10 mouse cellular contexts compared by ENCODE assay signal in the genomic region with DNA sequence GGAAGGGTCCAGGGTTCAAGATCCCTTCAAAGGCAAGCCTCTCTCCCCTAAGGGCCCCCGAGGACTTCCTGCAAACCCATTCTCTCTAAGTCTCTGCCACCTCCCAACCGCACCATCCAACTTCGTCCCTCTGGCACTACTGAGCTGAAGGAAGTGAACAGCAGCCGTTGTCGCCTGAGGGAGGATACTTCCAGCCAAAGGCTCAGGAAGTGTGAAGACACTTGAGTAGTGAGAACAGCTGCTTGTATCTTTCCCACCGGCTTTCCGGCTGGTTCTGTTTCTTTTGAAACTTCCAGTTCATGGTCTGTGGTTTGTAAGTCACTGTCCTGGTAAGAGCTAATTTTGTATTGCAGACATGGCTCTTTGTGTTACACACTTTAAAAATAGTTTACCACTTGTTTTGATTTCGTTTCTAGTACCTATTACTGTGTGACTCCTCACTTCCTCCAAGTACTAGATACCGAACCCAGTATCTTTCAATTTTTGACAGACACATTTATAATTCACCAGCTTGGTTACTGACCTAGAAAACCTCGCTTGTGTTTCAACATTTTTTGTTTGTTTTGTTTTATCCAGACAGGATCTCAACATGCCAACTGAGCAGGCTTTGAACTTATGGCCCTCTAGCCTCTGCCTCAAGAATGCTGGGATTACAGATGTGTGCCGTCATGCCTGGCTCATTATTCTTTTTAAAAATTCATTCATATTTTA. TPM values are rescaled to one million over a fixed set of nuclear protein-coding genes. Genes with fewer than 3 reads are reported as not detected.
A peak's percentile ranks its signal among the peaks of the same experiment; 100 is the strongest.
DNase-seq lines count a peak whose midpoint lies in the region; ATAC-seq and TF ChIP-seq lines count a peak whose summit lies in the region.
"Had no signal": no experiment of that assay in that cellular context is flagged by ENCODE, and none has a peak within 500 bp of the region (broad histone marks: within the 10 kb centered on the region; RNA-seq: fewer than 3 reads in every experiment).

No protein-coding gene starts in this region.

- no peaks in the 10 kb centered on the region for H3K27me3 ChIP-seq in forebrain, embryonic 14.5 days (replicated peaks; ENCODE audit: control insufficient read depth, insufficient read depth, low read length)
- no peaks in the 10 kb centered on the region for H3K27me3 ChIP-seq in forebrain, embryonic 11.5 days (ENCODE audit: control insufficient read depth, insufficient read depth, low read length)
- no peaks in the 10 kb centered on the region for H3K27me3 ChIP-seq in midbrain, embryonic 14.5 days (ENCODE audit: control insufficient read depth, insufficient read depth, low read length)
- no peaks in the 10 kb centered on the region for H3K27me3 ChIP-seq in midbrain, embryonic 13.5 days
- H3K27me3 ChIP-seq in hindbrain, postnatal 0 days (ENCODE audit: insufficient read depth, low read length), result no peaks in the 10 kb centered on the region
- H3K27me3 ChIP-seq: heart, embryonic 15.5 days had no signal

- 57% methylated on average over 11 of the region's 11 CpGs for WGBS in forebrain, embryonic 14.5 days
- WGBS in forebrain, embryonic 11.5 days, result 69% methylated on average over 11 of the region's 11 CpGs
- WGBS in midbrain, embryonic 14.5 days, result 78% methylated on average over 11 of the region's 11 CpGs
- WGBS in midbrain, embryonic 13.5 days, result 71% methylated on average over 11 of the region's 11 CpGs
- 55% methylated on average over 11 of the region's 11 CpGs for WGBS in hindbrain, postnatal 0 days

- no peaks in the 10 kb centered on the region for H3K4me1 ChIP-seq in forebrain, embryonic 14.5 days (ENCODE audit: control insufficient read depth, insufficient read depth, low read length)
- H3K4me1 ChIP-seq in forebrain, embryonic 11.5 days (replicated peaks; ENCODE audit: control insufficient read depth, insufficient read depth, low read length), result no peaks in the 10 kb centered on the region
- no peaks in the 10 kb centered on the region for H3K4me1 ChIP-seq in midbrain, embryonic 14.5 days (ENCODE audit: control insufficient read depth, insufficient read depth, low read length)
- no peaks in the 10 kb centered on the region for H3K4me1 ChIP-seq in midbrain, embryonic 13.5 days (replicated peaks)
- H3K4me1 ChIP-seq in hindbrain, postnatal 0 days (ENCODE audit: insufficient read depth, low read length), result no peaks in the 10 kb centered on the region
- H3K4me1 ChIP-seq: limb, embryonic 12.5 days had no signal

- H3K27ac ChIP-seq in forebrain, embryonic 14.5 days (ENCODE audit: low read depth, low read length), result no peak overlapping the region
- no peak overlapping the region for H3K27ac ChIP-seq in forebrain, embryonic 11.5 days (ENCODE audit: low read depth, low read length)
- no peak overlapping the region for H3K27ac ChIP-seq in midbrain, embryonic 14.5 days (replicated peaks; ENCODE audit: low read depth, low read length)
- no peak overlapping the region for H3K27ac ChIP-seq in midbrain, embryonic 13.5 days
- no peak overlapping the region for H3K27ac ChIP-seq in hindbrain, postnatal 0 days
- H3K27ac ChIP-seq: heart, embryonic 15.5 days; limb, embryonic 12.5 days had no signal

- DNase-seq in forebrain, embryonic 14.5 days (ENCODE audit: low spot score), result peak; percentile 45
- DNase-seq in forebrain, embryonic 11.5 days (ENCODE audit: low spot score), result no peak
- peak; percentile 7 for DNase-seq in midbrain, embryonic 14.5 days
- peak; percentile 42 for DNase-seq in thymus, postnatal 25 days
- DNase-seq in heart, postnatal 36 days, result no peak
- DNase-seq in hindbrain, postnatal 0 days (ENCODE audit: low spot score), result no peak

- intact Hi-C loops in heart, postnatal 36 days (cut with DNase I), result no loop called here

- no peak for ATAC-seq in forebrain, embryonic 14.5 days
- ATAC-seq in forebrain, embryonic 11.5 days (replicated peaks; ENCODE audit: low FRiP score), result no peak
- ATAC-seq in midbrain, embryonic 14.5 days (ENCODE audit: low FRiP score, low TSS enrichment), result no peak
- ATAC-seq in midbrain, embryonic 13.5 days, result no peak
- peak; percentile 84 for ATAC-seq in megakaryocyte, adult 5-6 weeks (ENCODE audit: poor library complexity, severe bottlenecking)
- ATAC-seq in hindbrain, postnatal 0 days, result no peak

- no peak for TF ChIP-seq CTCF in hindbrain, postnatal 0 days (IDR thresholded peaks at IDR 0.05; ENCODE audit: low read depth)

- no peaks in the 10 kb centered on the region for H3K9me3 ChIP-seq in forebrain, embryonic 14.5 days (replicated peaks; ENCODE audit: control insufficient read depth, low read length)
- no peaks in the 10 kb centered on the region for H3K9me3 ChIP-seq in forebrain, embryonic 11.5 days (ENCODE audit: control insufficient read depth, low read length)
- H3K9me3 ChIP-seq in midbrain, embryonic 14.5 days (ENCODE audit: control insufficient read depth, low read length), result no peaks in the 10 kb centered on the region
- H3K9me3 ChIP-seq in midbrain, embryonic 13.5 days, result no peaks in the 10 kb centered on the region
- no peaks in the 10 kb centered on the region for H3K9me3 ChIP-seq in hindbrain, postnatal 0 days (ENCODE audit: low read length)
- H3K9me3 ChIP-seq: heart, embryonic 15.5 days; limb, embryonic 12.5 days had no signal

- no peak overlapping the region for H3K9ac ChIP-seq in forebrain, embryonic 14.5 days (ENCODE audit: low read length)
- no peak overlapping the region for H3K9ac ChIP-seq in forebrain, embryonic 11.5 days (ENCODE audit: low read length)
- no peak overlapping the region for H3K9ac ChIP-seq in midbrain, embryonic 14.5 days (replicated peaks; ENCODE audit: low read length)
- no peak overlapping the region for H3K9ac ChIP-seq in midbrain, embryonic 13.5 days (replicated peaks)
- H3K9ac ChIP-seq in hindbrain, postnatal 0 days (replicated peaks; ENCODE audit: low read length), result no peak overlapping the region
- H3K9ac ChIP-seq: heart, embryonic 15.5 days; limb, embryonic 12.5 days had no signal

- no peak overlapping the region for H3K4me3 ChIP-seq in forebrain, embryonic 14.5 days (ENCODE audit: low read depth, low read length)
- no peak overlapping the region for H3K4me3 ChIP-seq in forebrain, embryonic 11.5 days (ENCODE audit: low read depth, low read length)
- H3K4me3 ChIP-seq in midbrain, embryonic 14.5 days (replicated peaks; ENCODE audit: low read depth, low read length), result no peak overlapping the region
- no peak overlapping the region for H3K4me3 ChIP-seq in midbrain, embryonic 13.5 days (replicated peaks)
- H3K4me3 ChIP-seq in hindbrain, postnatal 0 days (ENCODE audit: low read length), result no peak overlapping the region
- H3K4me3 ChIP-seq: heart, embryonic 15.5 days; limb, embryonic 12.5 days had no signal

- H3K4me2 ChIP-seq in forebrain, embryonic 14.5 days (ENCODE audit: low read length), result no peak overlapping the region
- H3K4me2 ChIP-seq in forebrain, embryonic 11.5 days (ENCODE audit: low read depth, low read length, severe bottlenecking), result no peak overlapping the region
- H3K4me2 ChIP-seq in midbrain, embryonic 14.5 days (ENCODE audit: low read length), result no peak overlapping the region
- H3K4me2 ChIP-seq in midbrain, embryonic 13.5 days (replicated peaks), result no peak overlapping the region
- H3K4me2 ChIP-seq in hindbrain, postnatal 0 days (ENCODE audit: low read depth, low read length), result no peak overlapping the region
- H3K4me2 ChIP-seq: heart, embryonic 15.5 days; limb, embryonic 12.5 days had no signal

- no peaks in the 10 kb centered on the region for H3K36me3 ChIP-seq in forebrain, embryonic 14.5 days (ENCODE audit: control insufficient read depth, insufficient read depth, low read length)
- no peaks in the 10 kb centered on the region for H3K36me3 ChIP-seq in forebrain, embryonic 11.5 days (ENCODE audit: control insufficient read depth, insufficient read depth, low read length)
- no peaks in the 10 kb centered on the region for H3K36me3 ChIP-seq in midbrain, embryonic 14.5 days (ENCODE audit: control insufficient read depth, insufficient read depth, low read length)
- no peaks in the 10 kb centered on the region for H3K36me3 ChIP-seq in midbrain, embryonic 13.5 days
- no peaks in the 10 kb centered on the region for H3K36me3 ChIP-seq in hindbrain, postnatal 0 days (ENCODE audit: insufficient read depth, low read length)
- H3K36me3 ChIP-seq: heart, embryonic 15.5 days; limb, embryonic 12.5 days had no signal

RNA-seq across cellular contexts. Expression of a gene that starts 35.9 kb away (rescaled TPM):
- polyA plus RNA-seq in forebrain, embryonic 14.5 days (2014; fragmentation: Nextera tagmentation; extraction: Ambion mirVana), result 46.1 and 48.6 TPM in 2 replicates
- polyA plus RNA-seq in forebrain, embryonic 11.5 days (2014; fragmentation: Nextera tagmentation; extraction: Ambion mirVana), result 76.4 and 91.6 TPM in 2 replicates
- polyA plus RNA-seq in midbrain, embryonic 14.5 days (2014; fragmentation: Nextera tagmentation; extraction: Ambion mirVana), result 64.2 and 65.1 TPM in 2 replicates
- polyA plus RNA-seq in midbrain, embryonic 13.5 days (2015; fragmentation: Nextera tagmentation; extraction: Ambion mirVana), result 44.6 and 50.4 TPM in 2 replicates
- 128 and 140 TPM in 2 replicates for total RNA-seq in megakaryocyte, adult 5-6 weeks (2015)
- 58.6 and 65.2 TPM in 2 replicates for total RNA-seq in megakaryocyte, adult 5-6 weeks (2017)
- 10 to 100 TPM; 20.9 to 23.6 TPM for total RNA-seq in heart, postnatal 36 days (2021)
- 124 and 147 TPM in 2 replicates for total RNA-seq in hindbrain, postnatal 0 days (2014; rRNA removed)
- polyA plus RNA-seq in hindbrain, postnatal 0 days (2015; fragmentation: Nextera tagmentation; extraction: Ambion mirVana), result 41.8 and 45.4 TPM in 2 replicates

RNA-seq across cellular contexts. Expression of a gene that starts 36.2 kb away (rescaled TPM):
- polyA plus RNA-seq in forebrain, embryonic 14.5 days (2014; fragmentation: Nextera tagmentation; extraction: Ambion mirVana), result 289 and 315 TPM in 2 replicates
- polyA plus RNA-seq in forebrain, embryonic 11.5 days (2014; fragmentation: Nextera tagmentation; extraction: Ambion mirVana), result 194 and 214 TPM in 2 replicates
- 391 and 401 TPM in 2 replicates for polyA plus RNA-seq in midbrain, embryonic 14.5 days (2014; fragmentation: Nextera tagmentation; extraction: Ambion mirVana)
- polyA plus RNA-seq in midbrain, embryonic 13.5 days (2015; fragmentation: Nextera tagmentation; extraction: Ambion mirVana), result 238 and 300 TPM in 2 replicates
- 4.7 and 5.2 TPM in 2 replicates for total RNA-seq in megakaryocyte, adult 5-6 weeks (2015)
- 5.1 and 5.6 TPM in 2 replicates for total RNA-seq in megakaryocyte, adult 5-6 weeks (2017)
- total RNA-seq in heart, postnatal 36 days (2021), result 10 to 100 TPM; 76.8 to 94.9 TPM
- total RNA-seq in hindbrain, postnatal 0 days (2014; rRNA removed), result 530 and 565 TPM in 2 replicates
- 138 and 161 TPM in 2 replicates for polyA plus RNA-seq in hindbrain, postnatal 0 days (2015; fragmentation: Nextera tagmentation; extraction: Ambion mirVana)

Comparison
In these comparisons a context has a peak if more than half of its experiments do, and no peak if none do; other contexts are left out.
1. DNase-seq: peak in forebrain, embryonic 14.5 days (single experiment), midbrain, embryonic 14.5 days (single experiment) and thymus, postnatal 25 days (single experiment); none in forebrain, embryonic 11.5 days (single experiment), heart, postnatal 36 days (0 of 2) and hindbrain, postnatal 0 days (single experiment).